Mouse (Mus musculus) common myeloid progenitor, adult 5-6 weeks (primary cell): ENCODE data around the gene Tmc2. TPM values are rescaled to one million over a fixed set of nuclear protein-coding genes. Genes with fewer than 3 reads are reported as not detected.

ENCODE experiments used
- ATAC-seq: replicated peaks from 2 replicates; pipeline ENCODE4 v1.8.0; 2016; ENCODE audit warnings: low read depth, mild to moderate bottlenecking, moderate TSS enrichment, inconsistent platforms; ENCODE audit not compliant: poor library complexity, severe bottlenecking
- total RNA-seq: library from RNA; stranded (forward); fragments of 200-1000, 187-1606 nt; gene quantifications from 2 replicates; pipeline ENCODE4 v1.2.3, GENCODE M21; 2017

Tmc2 gene
- total RNA-seq, 1 experiment from 2014 or later: not detected

GRCm38 (mm10) chr2:130246912-130247311 lies 51.9 kb downstream of the Tmc2 start:
- ATAC-seq: peak; percentile 80

DNA sequence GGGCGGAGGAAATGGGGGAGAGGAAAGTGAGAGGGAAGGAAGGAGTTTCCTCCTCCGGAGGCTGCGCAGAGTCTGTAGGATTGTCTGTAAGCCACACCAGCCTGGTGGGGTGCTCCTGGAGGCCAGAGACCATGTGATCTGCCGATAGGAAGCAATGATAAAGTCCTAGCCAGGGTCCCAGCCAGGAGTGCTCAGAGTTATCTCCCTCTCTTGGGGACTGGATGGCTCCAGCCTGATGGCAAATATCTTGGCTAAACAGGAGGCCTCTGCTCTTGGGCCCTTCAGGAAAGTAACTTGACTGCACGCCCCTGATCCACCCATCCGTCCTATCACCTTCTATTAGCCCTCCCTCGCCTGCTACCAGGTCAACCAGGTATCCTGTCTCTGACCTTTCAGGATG lies 53.2 kb downstream of the Tmc2 start:
- ATAC-seq: no peak

GRCm38 (mm10) chr2:130256762-130257161 lies 61.8 kb downstream of the Tmc2 start:
- ATAC-seq: peak; percentile 62

GRCm38 (mm10) chr2:130260822-130261221 lies 65.8 kb downstream of the Tmc2 start:
- no peak for ATAC-seq

DNA sequence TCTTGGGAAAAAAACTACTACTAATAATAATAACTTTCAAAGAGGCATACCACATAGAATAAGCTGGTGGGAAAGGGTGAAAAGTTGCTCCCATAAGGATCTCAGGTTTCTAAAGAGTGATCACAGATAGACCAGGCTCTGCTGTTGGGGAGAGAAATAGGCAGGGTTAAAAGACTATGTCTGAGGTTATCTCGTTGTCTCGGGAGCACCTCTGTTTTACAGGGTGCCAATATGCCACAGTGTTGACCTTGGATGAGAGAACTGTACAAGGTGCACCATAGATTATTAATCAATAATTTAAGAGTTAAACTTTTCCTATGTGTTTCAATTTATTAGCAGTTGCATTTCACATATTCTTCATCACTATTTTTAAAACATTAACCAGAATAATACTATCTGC lies 66.9 kb downstream of the Tmc2 start:
- ATAC-seq: no peak

DNA sequence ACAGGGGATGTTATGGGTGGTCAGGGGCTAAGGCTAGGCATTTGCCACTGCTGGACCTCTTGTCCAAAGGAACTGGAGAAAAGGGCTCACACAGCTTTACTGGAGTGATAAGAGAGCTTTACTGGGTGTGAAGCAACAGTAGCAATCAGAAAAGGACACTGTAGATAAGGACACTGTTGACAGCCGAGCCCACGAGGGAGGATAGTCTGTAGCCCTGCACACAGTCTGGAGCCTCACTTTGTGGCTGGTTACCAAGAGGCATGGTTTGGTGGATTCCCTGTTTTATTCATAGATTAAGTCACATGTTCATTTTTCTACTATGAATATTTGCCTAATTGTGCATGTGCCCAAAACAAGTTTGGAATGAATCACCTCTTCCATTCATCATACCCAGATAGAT lies 67.4 kb downstream of the Tmc2 start:
- peak; percentile 76 for ATAC-seq

DNA sequence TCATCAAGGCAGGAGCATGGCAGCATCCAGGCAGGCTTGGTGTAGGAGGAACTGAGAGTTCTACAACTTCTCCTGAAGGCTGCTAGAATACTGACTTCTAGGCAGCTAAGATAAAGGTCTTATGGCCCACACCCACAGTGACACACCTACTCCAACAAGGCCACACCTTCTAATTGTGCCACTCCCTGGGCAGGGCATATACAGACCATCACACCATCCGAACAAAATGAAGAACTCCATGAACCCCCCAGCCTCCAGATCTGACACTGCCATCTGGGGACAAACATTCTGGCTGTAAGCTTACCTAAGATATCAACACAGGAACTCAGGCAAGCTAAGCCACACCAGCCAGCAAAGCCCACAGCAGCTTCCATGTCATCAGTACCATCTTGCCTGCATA lies 70.5 kb downstream of the Tmc2 start:
- ATAC-seq: peak; percentile 38; the same call in 1 of the 2 replicates

- ATAC-seq: no peak
Measured at GRCm38 (mm10) chr2:130268074-130268473, 73.1 kb downstream of the Tmc2 start.

DNA sequence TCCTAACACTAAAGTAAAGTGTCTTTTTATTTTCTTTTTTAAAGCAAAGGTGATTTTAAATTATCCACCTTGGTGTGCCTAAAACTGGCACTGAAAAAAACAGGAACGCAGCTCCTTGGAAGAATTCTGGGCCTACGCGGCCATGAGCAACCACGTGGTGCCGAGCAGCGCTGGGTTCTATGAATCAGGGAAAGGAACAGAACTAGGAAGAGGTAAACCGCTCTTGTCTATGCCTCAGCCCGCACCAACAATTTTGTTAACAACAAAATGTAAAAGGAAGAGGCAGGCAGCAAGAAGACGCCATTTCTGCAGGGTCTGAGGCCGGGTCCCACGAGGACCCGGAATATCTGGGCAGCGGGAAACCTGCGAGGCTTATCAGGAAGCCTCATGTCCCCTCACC lies 78.7 kb downstream of the Tmc2 start:
- ATAC-seq: no peak

GRCm38 (mm10) chr2:130274149-130274861 lies 79.3 kb downstream of the Tmc2 start, which contains the start of gene Nop56:
Gene Nop56 (plus strand): TSS chr2:130274430.
- ATAC-seq: peak; percentile 94

GRCm38 (mm10) chr2:130274862-130275261 lies 79.9 kb downstream of the Tmc2 start:
- no peak for ATAC-seq

DNA sequence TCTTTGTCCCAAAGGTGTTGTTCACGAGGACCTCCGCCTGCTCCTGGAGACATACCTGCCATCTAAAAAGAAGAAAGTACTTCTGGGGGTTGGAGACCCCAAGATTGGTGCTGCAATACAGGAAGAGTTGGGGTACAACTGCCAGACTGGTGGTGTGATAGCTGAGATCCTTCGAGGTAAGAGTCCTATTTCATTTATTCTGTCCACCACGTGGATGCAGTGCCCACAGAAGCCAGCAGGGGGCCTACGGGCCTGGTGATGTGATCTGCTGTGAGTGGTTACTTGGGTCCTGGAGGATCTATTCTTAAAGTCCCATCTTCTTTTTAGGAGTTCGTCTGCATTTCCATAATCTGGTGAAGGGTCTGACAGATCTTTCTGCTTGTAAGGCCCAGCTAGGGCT lies 80.7 kb downstream of the Tmc2 start:
- peak; percentile 36; the same call in 1 of the 2 replicates for ATAC-seq

DNA sequence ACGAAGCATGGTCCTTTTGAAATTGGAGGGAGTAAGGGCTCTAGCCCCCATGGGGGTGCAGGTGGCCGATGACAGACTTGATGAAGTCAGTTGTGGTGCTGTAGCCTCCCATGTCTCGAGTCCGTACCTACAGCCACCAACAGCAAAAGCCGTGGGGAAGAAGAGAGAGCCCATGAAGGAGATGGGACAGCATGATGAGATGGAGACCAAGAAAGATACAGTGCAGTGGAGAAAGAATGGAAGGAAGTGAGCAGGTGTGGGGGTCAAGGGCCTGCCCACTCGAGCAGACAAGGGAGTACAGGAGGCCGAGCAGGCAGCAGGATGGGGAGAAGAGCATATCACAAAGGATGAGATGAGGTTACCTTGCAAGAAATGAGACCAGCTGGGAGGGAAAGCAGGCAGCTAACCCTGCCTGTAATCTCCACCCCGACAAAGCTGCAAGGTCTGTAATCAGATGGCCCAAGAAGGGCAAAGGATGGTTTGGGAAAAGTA lies 84.7 kb downstream of the Tmc2 start:
- no peak for ATAC-seq

GRCm38 (mm10) chr2:130280224-130280623 lies 85.2 kb downstream of the Tmc2 start:
- ATAC-seq: no peak

- no peak for ATAC-seq
Measured at GRCm38 (mm10) chr2:130280818-130281217, 85.8 kb downstream of the Tmc2 start.

DNA sequence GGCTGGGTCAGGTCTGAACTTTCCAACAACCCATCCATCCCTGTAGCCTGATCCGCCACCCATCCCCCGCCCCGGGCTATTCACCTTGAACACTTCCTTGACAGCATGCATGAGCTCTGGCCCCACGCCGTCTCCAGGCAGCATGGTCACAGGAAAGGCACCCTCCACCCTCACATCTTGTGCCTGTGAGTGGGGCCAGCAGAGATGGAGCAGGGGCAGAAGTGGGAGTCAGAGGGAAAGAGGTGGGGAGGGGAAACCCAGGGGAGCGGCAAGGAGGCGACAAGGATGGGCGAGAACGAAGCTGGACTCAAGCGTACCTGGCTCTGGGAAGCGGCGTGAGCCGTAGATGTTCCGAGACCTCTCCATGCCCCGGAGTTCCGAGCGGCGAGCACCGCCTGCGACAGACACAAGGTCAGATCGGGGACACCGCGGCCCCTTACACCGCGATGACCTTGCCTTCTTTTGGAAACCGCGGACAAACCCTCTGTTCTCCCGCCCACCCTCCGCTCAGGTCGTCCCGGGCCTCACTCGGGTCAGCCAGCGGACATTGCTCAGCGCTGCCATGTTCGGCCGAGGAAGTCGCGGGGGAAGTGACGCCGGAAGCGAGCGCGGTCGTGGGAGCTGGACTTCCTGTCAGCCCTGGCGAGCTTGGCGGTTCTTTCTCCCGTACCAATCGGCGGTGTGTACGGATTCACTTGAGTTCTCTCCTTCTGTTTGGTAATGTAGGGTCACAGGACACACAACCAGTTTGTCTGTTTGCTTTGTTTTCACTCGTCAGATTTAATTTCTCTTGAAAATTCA lies 89.1 kb downstream of the Tmc2 start, which contains the start of gene Idh3b:
Idh3b (minus strand) TSS at position 694 of the 801 bp plus-strand sequence.
- peak; percentile 83 for ATAC-seq

DNA sequence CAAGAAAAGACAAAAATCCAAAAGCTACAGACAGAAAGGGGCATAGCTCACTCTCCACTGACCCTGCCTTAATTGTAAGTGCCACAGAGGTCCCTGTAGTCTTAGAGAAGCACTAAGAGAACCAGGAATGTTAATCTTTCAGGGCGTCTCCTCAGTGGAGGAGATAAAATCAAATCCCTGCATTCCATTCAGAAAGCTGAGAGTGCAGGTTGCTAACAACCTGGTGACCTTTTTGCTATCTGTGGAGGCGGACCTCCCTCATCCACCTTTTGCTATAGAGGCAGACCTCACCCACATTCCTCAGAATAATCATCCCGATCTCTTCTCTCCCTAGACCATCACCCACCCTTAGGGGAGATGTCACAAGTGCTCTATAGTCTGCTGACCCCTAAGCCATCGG lies 94.1 kb downstream of the Tmc2 start:
- no peak for ATAC-seq

GRCm38 (mm10) chr2:130291434-130291833 lies 96.4 kb downstream of the Tmc2 start:
- peak; percentile 78 for ATAC-seq

DNA sequence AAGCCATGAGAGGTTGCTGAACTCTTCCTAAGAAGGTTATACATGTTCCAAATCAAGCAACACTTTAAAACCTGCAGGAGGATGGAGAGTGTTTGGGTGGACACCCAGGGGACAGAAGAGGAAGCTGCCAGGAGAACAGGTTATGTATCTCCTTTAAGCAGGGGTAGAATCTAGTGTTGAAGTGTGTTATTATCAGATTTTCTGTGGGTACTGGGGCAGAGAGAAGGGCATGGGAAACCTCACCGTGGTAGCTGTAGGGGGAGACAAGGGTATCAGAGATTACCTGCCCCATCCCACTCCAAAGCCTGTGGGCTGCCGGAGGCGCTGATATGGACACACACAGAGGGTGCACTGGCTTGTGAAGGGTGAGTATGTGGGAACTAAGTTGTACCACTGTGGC lies 98.0 kb downstream of the Tmc2 start:
- ATAC-seq: peak; percentile 24

- peak; percentile 54 for ATAC-seq
Measured at GRCm38 (mm10) chr2:130293486-130293885, 98.5 kb downstream of the Tmc2 start.
